Mouse (Mus musculus): ENCODE results near the gene Arntl2. TPM values are rescaled to one million over a fixed set of nuclear protein-coding genes. Genes with fewer than 3 reads are reported as not detected.

Arntl2 gene
- total and polyA plus RNA-seq, 2 experiments from 2014 or later, result 3.1 to 3.2 TPM

DNA sequence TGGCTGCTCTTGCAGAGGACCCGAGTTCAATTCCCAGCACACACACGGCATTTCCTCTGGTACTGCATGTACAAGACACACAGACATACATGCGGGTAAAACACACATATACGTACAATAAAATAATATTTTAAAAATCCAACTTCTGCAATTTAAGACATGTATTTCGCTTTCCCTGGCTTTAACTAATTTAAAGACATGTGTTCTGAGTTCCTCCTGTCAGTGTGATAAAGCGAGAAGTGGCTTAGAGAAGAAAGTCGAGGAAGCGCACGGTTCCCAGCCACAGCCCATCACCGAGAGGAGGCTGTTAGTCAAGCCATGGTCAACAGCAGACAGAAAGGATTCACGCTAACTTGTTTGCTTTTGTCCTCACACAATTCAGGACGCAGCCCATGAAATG lies 35.5 kb downstream of the Arntl2 start:
- Histone ChIP-seq H3K27ac (ENCODE audit: low read depth) (no peak overlapping the region), H3K9ac (replicated peaks; ENCODE audit: low read depth, low read length) (no peak overlapping the region), H3K9me3 (replicated peaks; ENCODE audit: control insufficient read depth, low read length) (no peaks in the 10 kb centered on the region), H3K36me3 (replicated peaks; ENCODE audit: control insufficient read depth, insufficient read depth, low read length) (no peaks in the 10 kb centered on the region), H3K4me1 (ENCODE audit: control insufficient read depth, insufficient read depth) (no peaks in the 10 kb centered on the region), H3K4me2 (ENCODE audit: low read depth, low read length) (no peak overlapping the region), H3K27me3 (ENCODE audit: control insufficient read depth, insufficient read depth, low read length) (no peaks in the 10 kb centered on the region), H3K4me3 (ENCODE audit: low read depth, low read length) (no peak overlapping the region)
- no peak for TF ChIP-seq EP300 (IDR thresholded peaks at IDR 0.05; ENCODE audit: low read depth)
- TF ChIP-seq CTCF (IDR thresholded peaks at IDR 0.05; ENCODE audit: low read depth), result no peak
- 87% methylated on average over 12 of the region's 12 CpGs for WGBS
- DNase-seq (ENCODE audit: low spot score), result no peak
- no peak for ATAC-seq (ENCODE audit: insufficient read depth, low read depth)

DNA sequence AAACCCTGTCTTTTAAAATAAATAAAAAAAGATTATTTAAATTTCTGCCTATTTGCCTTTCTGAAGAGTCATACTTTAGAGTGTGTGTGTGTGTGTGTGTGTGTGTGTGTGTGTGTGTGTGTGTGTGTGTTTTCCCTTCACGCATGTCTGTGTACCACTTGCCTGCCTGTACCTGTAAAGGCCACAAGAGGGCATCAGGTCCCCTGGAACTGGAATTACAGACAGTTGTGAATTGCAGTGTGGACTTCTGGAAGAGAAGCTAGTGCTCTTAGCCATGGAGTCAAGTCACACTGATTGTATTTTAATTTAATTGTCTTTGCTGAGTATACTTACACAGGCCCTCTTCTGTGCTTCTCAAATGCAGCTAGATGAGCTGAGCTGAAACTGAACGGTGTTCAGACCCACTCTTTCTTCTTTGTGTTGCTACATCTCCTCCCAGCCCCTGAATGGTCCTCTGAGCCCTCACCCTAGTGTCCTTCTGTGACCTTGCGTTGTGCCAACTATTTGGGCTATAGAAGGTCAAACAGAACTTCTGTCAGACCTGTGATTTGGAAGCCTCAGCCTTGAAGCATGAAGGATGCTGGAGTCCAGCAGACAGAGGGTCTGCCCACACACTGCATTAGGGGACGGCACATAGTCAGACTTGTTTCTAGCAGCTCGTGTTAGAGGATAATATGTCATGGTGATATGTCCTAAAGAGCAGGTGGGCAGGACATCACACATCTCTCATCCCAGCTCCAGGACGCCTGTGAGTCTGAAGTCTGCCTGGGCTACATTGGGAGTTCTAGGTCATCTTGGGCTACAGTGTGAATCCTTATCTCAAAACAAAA lies 37.8 kb downstream of the Arntl2 start:
- Histone ChIP-seq H3K36me3 (replicated peaks; ENCODE audit: control insufficient read depth, insufficient read depth, low read length) (no peaks in the 10 kb centered on the region), H3K27ac (ENCODE audit: low read depth) (no peak overlapping the region), H3K4me1 (ENCODE audit: control insufficient read depth, insufficient read depth) (peaks cover 5% of the 10 kb centered on the region; the same call in 1 of the 2 replicates), H3K9me3 (replicated peaks; ENCODE audit: control insufficient read depth, low read length) (no peaks in the 10 kb centered on the region), H3K27me3 (ENCODE audit: control insufficient read depth, insufficient read depth, low read length) (no peaks in the 10 kb centered on the region), H3K4me3 (ENCODE audit: low read depth, low read length) (no peak overlapping the region), H3K9ac (replicated peaks; ENCODE audit: low read depth, low read length) (no peak overlapping the region), H3K4me2 (ENCODE audit: low read depth, low read length) (no peak overlapping the region)
- DNase-seq (ENCODE audit: low spot score) (peak; percentile 70), ATAC-seq (ENCODE audit: insufficient read depth, low read depth) (peak; percentile 47; the same call in 1 of the 2 replicates)
- 65% methylated on average over 6 of the region's 6 CpGs for WGBS
- TF ChIP-seq EP300 (IDR thresholded peaks at IDR 0.05; ENCODE audit: low read depth) (no peak), CTCF (IDR thresholded peaks at IDR 0.05; ENCODE audit: low read depth) (peak; percentile 96)

DNA sequence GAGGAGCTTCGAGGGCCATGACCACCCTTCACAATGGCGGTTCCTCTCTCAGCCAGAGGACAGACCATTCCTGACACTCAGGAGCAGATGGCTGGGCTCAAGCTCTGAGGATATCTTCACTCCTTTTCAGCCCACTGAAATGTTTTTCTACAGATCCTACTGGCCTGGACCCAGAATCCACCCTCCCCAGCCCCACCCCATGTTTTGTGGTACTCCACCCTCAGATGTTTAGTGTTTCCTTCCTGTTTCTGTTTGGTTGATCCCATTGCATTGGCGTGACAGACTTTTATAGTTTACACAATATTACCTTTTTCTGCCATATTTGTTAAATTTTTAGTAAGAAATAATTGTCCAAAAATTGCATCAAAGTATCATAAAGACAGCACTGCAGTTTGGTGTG lies 38.5 kb downstream of the Arntl2 start:
- no peak for TF ChIP-seq CTCF (IDR thresholded peaks at IDR 0.05; ENCODE audit: low read depth)
- TF ChIP-seq EP300 (IDR thresholded peaks at IDR 0.05; ENCODE audit: low read depth), result no peak
- Histone ChIP-seq H3K4me3 (ENCODE audit: low read depth, low read length) (no peak overlapping the region), H3K9me3 (replicated peaks; ENCODE audit: control insufficient read depth, low read length) (no peaks in the 10 kb centered on the region), H3K27ac (ENCODE audit: low read depth) (no peak overlapping the region), H3K4me1 (ENCODE audit: control insufficient read depth, insufficient read depth) (peaks cover 5% of the 10 kb centered on the region; the same call in 1 of the 2 replicates), H3K9ac (replicated peaks; ENCODE audit: low read depth, low read length) (no peak overlapping the region), H3K4me2 (ENCODE audit: low read depth, low read length) (no peak overlapping the region), H3K36me3 (replicated peaks; ENCODE audit: control insufficient read depth, insufficient read depth, low read length) (no peaks in the 10 kb centered on the region), H3K27me3 (ENCODE audit: control insufficient read depth, insufficient read depth, low read length) (no peaks in the 10 kb centered on the region)
- ATAC-seq (ENCODE audit: insufficient read depth, low read depth) (0 out of 2 replicates have a peak, but pooled peaks have one; percentile 10), DNase-seq (ENCODE audit: low spot score) (no peak)
- 63% methylated on average over 3 of the region's 3 CpGs for WGBS

DNA sequence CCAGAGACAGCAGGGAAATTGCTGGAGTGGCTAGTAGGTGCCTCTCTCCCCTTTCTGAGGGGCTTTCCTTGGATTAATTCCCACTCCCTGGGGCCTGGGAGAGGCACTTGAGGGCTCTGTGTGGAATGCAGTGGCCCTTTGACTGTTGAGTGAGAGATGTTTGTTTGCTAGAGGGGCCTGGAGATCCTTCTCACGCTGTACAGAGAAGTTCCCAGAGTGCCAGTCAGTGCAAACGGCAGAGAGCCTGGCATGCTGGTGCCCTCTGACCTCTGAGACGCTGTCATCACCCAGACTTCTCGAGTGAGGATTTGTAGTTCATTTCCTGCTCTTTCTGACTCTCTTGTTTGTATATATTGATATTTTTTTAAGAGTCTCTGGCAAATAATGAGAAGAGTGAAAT lies 39.9 kb downstream of the Arntl2 start:
- ATAC-seq (ENCODE audit: insufficient read depth, low read depth), result no peak
- H3K9ac ChIP-seq (replicated peaks; ENCODE audit: low read depth, low read length), result no peak overlapping the region
- H3K4me2 ChIP-seq (ENCODE audit: low read depth, low read length), result no peak overlapping the region

DNA sequence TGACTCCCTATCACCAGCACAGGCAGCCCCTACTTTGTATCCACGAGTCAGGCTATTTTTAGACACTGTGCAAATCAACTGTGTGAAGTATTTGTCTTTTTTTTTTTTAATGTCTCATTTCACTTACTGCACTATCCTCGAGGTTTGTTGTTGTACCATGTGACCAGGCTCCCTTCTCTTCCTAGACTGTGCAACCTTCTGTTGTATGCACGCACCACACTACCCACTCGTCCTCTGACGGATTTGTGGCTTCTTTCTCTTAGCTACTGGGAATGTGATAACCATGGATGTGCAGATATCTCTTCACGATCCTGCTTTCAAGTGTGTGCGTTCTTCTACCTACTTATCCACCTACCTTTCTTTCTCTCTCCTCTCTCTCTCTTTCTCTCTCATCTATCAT lies 41.5 kb downstream of the Arntl2 start:
- Histone ChIP-seq H3K4me2 (ENCODE audit: low read depth, low read length) (no peak overlapping the region), H3K36me3 (replicated peaks; ENCODE audit: control insufficient read depth, insufficient read depth, low read length) (no peaks in the 10 kb centered on the region), H3K4me1 (ENCODE audit: control insufficient read depth, insufficient read depth) (peaks cover 5% of the 10 kb centered on the region; the same call in 1 of the 2 replicates), H3K9me3 (replicated peaks; ENCODE audit: control insufficient read depth, low read length) (no peaks in the 10 kb centered on the region), H3K9ac (replicated peaks; ENCODE audit: low read depth, low read length) (no peak overlapping the region), H3K27ac (ENCODE audit: low read depth) (no peak overlapping the region), H3K27me3 (ENCODE audit: control insufficient read depth, insufficient read depth, low read length) (no peaks in the 10 kb centered on the region), H3K4me3 (ENCODE audit: low read depth, low read length) (no peak overlapping the region)
- WGBS, result 35% methylated on average over 7 of the region's 7 CpGs
- ATAC-seq (ENCODE audit: insufficient read depth, low read depth) (peak; percentile 31; the same call in 1 of the 2 replicates), DNase-seq (ENCODE audit: low spot score) (no peak)
- TF ChIP-seq EP300 (IDR thresholded peaks at IDR 0.05; ENCODE audit: low read depth), result no peak
- TF ChIP-seq CTCF (IDR thresholded peaks at IDR 0.05; ENCODE audit: low read depth), result no peak

More for the DNA sequence above, 39.9 kb downstream of the Arntl2 start:
- Histone ChIP-seq H3K4me3 (ENCODE audit: low read depth, low read length) (no peak overlapping the region), H3K9me3 (replicated peaks; ENCODE audit: control insufficient read depth, low read length) (no peaks in the 10 kb centered on the region), H3K4me1 (ENCODE audit: control insufficient read depth, insufficient read depth) (peaks cover 5% of the 10 kb centered on the region; the same call in 1 of the 2 replicates), H3K27me3 (ENCODE audit: control insufficient read depth, insufficient read depth, low read length) (no peaks in the 10 kb centered on the region), H3K36me3 (replicated peaks; ENCODE audit: control insufficient read depth, insufficient read depth, low read length) (no peaks in the 10 kb centered on the region), H3K27ac (ENCODE audit: low read depth) (0 out of 2 replicates have a peak overlapping the region, but pooled peaks have one; percentile 41)
- TF ChIP-seq EP300 (IDR thresholded peaks at IDR 0.05; ENCODE audit: low read depth), result no peak
- no peak for TF ChIP-seq CTCF (IDR thresholded peaks at IDR 0.05; ENCODE audit: low read depth)
- DNase-seq (ENCODE audit: low spot score), result no peak
- 16% methylated on average over 4 of the region's 4 CpGs for WGBS
